Mouse (Mus musculus) fat pad, adult 2 months (tissue): ENCODE measurements around the gene Gm38392.

Experiments used
- DNase-seq: peaks from one replicate; pipeline ENCODE4 v3.0.0-alpha.2; 2011; ENCODE audit warnings: low read depth, low spot score; ENCODE audit errors: extremely low read depth

Gm38392 gene

GRCm38 (mm10) chr3:88237556-88238194, 49.3 kb downstream of the Gm38392 start:
- no peak for DNase-seq

GRCm38 (mm10) chr3:88237161-88237555, 49.9 kb downstream of the Gm38392 start:
- no peak for DNase-seq

GRCm38 (mm10) chr3:88235616-88236015, 51.4 kb downstream of the Gm38392 start:
- no peak for DNase-seq

- DNase-seq: no peak
Observed at GRCm38 (mm10) chr3:88235216-88235615, 51.8 kb downstream of the Gm38392 start.

- DNase-seq: no peak
Observed at GRCm38 (mm10) chr3:88234041-88234440, 53.0 kb downstream of the Gm38392 start.

- DNase-seq: no peak
Observed at GRCm38 (mm10) chr3:88232851-88233649, 54.0 kb downstream of the Gm38392 start.

GRCm38 (mm10) chr3:88232301-88232702, 54.7 kb downstream of the Gm38392 start:
- no peak for DNase-seq

GRCm38 (mm10) chr3:88231061-88231641, 55.9 kb downstream of the Gm38392 start:
- DNase-seq: no peak

GRCm38 (mm10) chr3:88230262-88231047, 56.6 kb downstream of the Gm38392 start:
- no peak for DNase-seq

- no peak for DNase-seq
Observed at GRCm38 (mm10) chr3:88229526-88229925, 57.5 kb downstream of the Gm38392 start.

- no peak for DNase-seq
Observed at GRCm38 (mm10) chr3:88228906-88229305, 58.1 kb downstream of the Gm38392 start.

GRCm38 (mm10) chr3:88227976-88228375, 59.0 kb downstream of the Gm38392 start:
- DNase-seq: no peak

GRCm38 (mm10) chr3:88227260-88227659, 59.8 kb downstream of the Gm38392 start:
- no peak for DNase-seq

GRCm38 (mm10) chr3:88226101-88226845, 60.7 kb downstream of the Gm38392 start:
- DNase-seq: no peak

- no peak for DNase-seq
Observed at GRCm38 (mm10) chr3:88224929-88225328, 62.1 kb downstream of the Gm38392 start.

GRCm38 (mm10) chr3:88222446-88222845, 64.6 kb downstream of the Gm38392 start:
- no peak for DNase-seq

- no peak for DNase-seq
Observed at GRCm38 (mm10) chr3:88221519-88222390, 65.3 kb downstream of the Gm38392 start.

- DNase-seq: no peak
Observed at GRCm38 (mm10) chr3:88220842-88221241, 66.2 kb downstream of the Gm38392 start.

GRCm38 (mm10) chr3:88219940-88220339, 67.1 kb downstream of the Gm38392 start:
- no peak for DNase-seq

- no peak for DNase-seq
Observed at GRCm38 (mm10) chr3:88217679-88218078, 69.3 kb downstream of the Gm38392 start.
